Mouse (Mus musculus) heart, postnatal 36 days (tissue): ENCODE results near the gene Vps13d. TPM values are rescaled to one million over a fixed set of nuclear protein-coding genes. Genes with fewer than 3 reads are reported as not detected.

ENCODE experiments used
- DNase-seq, 2 experiments: peaks; one replicate each; pipeline ENCODE4 v3.0.0; 2021 to 2022
- intact Hi-C: fragments of 180-260 bp; cut with DNase I; formaldehyde crosslinking; loops from one replicate; pipeline ENCODE4 v1.15.1; 2025
- total RNA-seq, 2 experiments: library from RNA; stranded (reverse); gene quantifications; 2 replicates each; pipeline ENCODE4 v1.2.3; 2021

The Vps13d gene
- total RNA-seq, 2 experiments from 2014 or later, result 70.1 to 73.5 TPM

GRCm38 (mm10) chr4:144988443-144989206, 206.2 kb downstream of the Vps13d start:
- DNase-seq, result no peak
- intact Hi-C loops, result no loop called here

- DNase-seq, result no peak
- intact Hi-C loops, result no loop called here
Measured at GRCm38 (mm10) chr4:144986016-144986805, 208.6 kb downstream of the Vps13d start.

- intact Hi-C loops, result loop anchor here (5.0 kb wide), 1 partner anchor 38 kb away; no protein-coding TSS in a partner anchor
Measured at GRCm38 (mm10) chr4:144983821-144984371, 210.9 kb downstream of the Vps13d start.

GRCm38 (mm10) chr4:144983228-144983744, 211.5 kb downstream of the Vps13d start:
- no peak for DNase-seq
- intact Hi-C loops, result loop anchor here (5.0 kb wide), 1 partner anchor 39 kb away; no protein-coding TSS in a partner anchor

More at GRCm38 (mm10) chr4:144983821-144984371, 210.9 kb downstream of the Vps13d start:
- no peak for DNase-seq

GRCm38 (mm10) chr4:144980811-144981551, 213.8 kb downstream of the Vps13d start:
- intact Hi-C loops, result loop anchor here (5.0 kb wide), 1 partner anchor 41 kb away; no protein-coding TSS in a partner anchor
- peak; percentile 68 to 79 for DNase-seq

- intact Hi-C loops, result loop anchor here (5.0 kb wide), 1 partner anchor 42 kb away; no protein-coding TSS in a partner anchor
- no peak for DNase-seq
Measured at GRCm38 (mm10) chr4:144980110-144980509, 214.7 kb downstream of the Vps13d start.

GRCm38 (mm10) chr4:144978039-144978438, 216.8 kb downstream of the Vps13d start:
- intact Hi-C loops, result loop anchor here (2.0 kb wide), 1 partner anchor 23 kb away; no protein-coding TSS in a partner anchor
- DNase-seq, result no peak

- intact Hi-C loops, result no loop called here
- DNase-seq, result no peak
Measured at GRCm38 (mm10) chr4:144977057-144977456, 217.7 kb downstream of the Vps13d start.

GRCm38 (mm10) chr4:144975505-144975904, 219.3 kb downstream of the Vps13d start:
- intact Hi-C loops, result loop anchor here (2.0 kb wide), 1 partner anchor 15 kb away; no protein-coding TSS in a partner anchor
- DNase-seq, result no peak

- DNase-seq, result no peak
- intact Hi-C loops, result loop anchor here (2.0 kb wide), 1 partner anchor 14 kb away; no protein-coding TSS in a partner anchor
Measured at GRCm38 (mm10) chr4:144974458-144974857, 220.3 kb downstream of the Vps13d start.

GRCm38 (mm10) chr4:144972948-144973720, 221.7 kb downstream of the Vps13d start:
- intact Hi-C loops, result no loop called here
- no peak for DNase-seq

- no peak for DNase-seq
- intact Hi-C loops, result no loop called here
Measured at GRCm38 (mm10) chr4:144971048-144971447, 223.8 kb downstream of the Vps13d start.

- DNase-seq, result no peak
- intact Hi-C loops, result no loop called here
Measured at GRCm38 (mm10) chr4:144969030-144969429, 225.8 kb downstream of the Vps13d start.

- DNase-seq, result no peak
- intact Hi-C loops, result no loop called here
Measured at GRCm38 (mm10) chr4:144968371-144968770, 226.4 kb downstream of the Vps13d start.

GRCm38 (mm10) chr4:144965255-144965654, 229.6 kb downstream of the Vps13d start:
- DNase-seq, result no peak
- intact Hi-C loops, result no loop called here

- no peak for DNase-seq
- intact Hi-C loops, result loop anchor here (2.0 kb wide), 1 partner anchor 13 kb away; no protein-coding TSS in a partner anchor
Measured at GRCm38 (mm10) chr4:144961696-144962095, 233.1 kb downstream of the Vps13d start.

- DNase-seq, result no peak
- intact Hi-C loops, result loop anchor here (2.0 kb wide), 1 partner anchor 14 kb away; no protein-coding TSS in a partner anchor
Measured at GRCm38 (mm10) chr4:144961232-144961631, 233.6 kb downstream of the Vps13d start.

- peak; percentile 73 to 79 for DNase-seq
Measured at GRCm38 (mm10) chr4:144960188-144960904, 234.5 kb downstream of the Vps13d start.

More at GRCm38 (mm10) chr4:144960188-144960904, 234.5 kb downstream of the Vps13d start:
- intact Hi-C loops, result loop anchor here (2.0 kb wide), 1 partner anchor 14 kb away; no protein-coding TSS in a partner anchor
